In genomic region chr1:43143284-43143683, GRCm38 (mm10) we compare ENCODE assay signal across 9 mouse cellular contexts. TPM values are rescaled to one million over a fixed set of nuclear protein-coding genes. Genes with fewer than 3 reads are reported as not detected.
DNase-seq lines count a peak whose midpoint lies in the region; ATAC-seq and TF ChIP-seq lines count a peak whose summit lies in the region.
"Had no signal": no experiment of that assay in that cellular context is flagged by ENCODE, and none has a peak within 500 bp of the region (broad histone marks: within the 10 kb centered on the region; RNA-seq: fewer than 3 reads in every experiment).

No protein-coding gene starts in this region.

- no peaks in the 10 kb centered on the region for H3K79me2 ChIP-seq in CH12.LX (replicated peaks; ENCODE audit: control insufficient read depth, extremely low read depth, insufficient read depth, poor library complexity, severe bottlenecking)

- TF ChIP-seq EP300 in CH12.LX (IDR thresholded peaks at IDR 0.05; ENCODE audit: low read length): no peak; the same call in 1 of the 2 replicates

- H3K27me3 ChIP-seq in forebrain, postnatal 0 days (ENCODE audit: insufficient read depth, low read length): no peaks in the 10 kb centered on the region
- H3K27me3 ChIP-seq in forebrain, embryonic 12.5 days: no peaks in the 10 kb centered on the region
- no peaks in the 10 kb centered on the region for H3K27me3 ChIP-seq in CH12.LX (replicated peaks)
- no peaks in the 10 kb centered on the region for H3K27me3 ChIP-seq in hindbrain, embryonic 12.5 days

- dilution Hi-C loops in CH12.LX (cut with MboI; ENCODE audit: extremely low pct_ligation_motif_present, extremely low pct_unique_long_range_greater_than_20kb, low sequenced_read_pairs): no loop called here

- no peak overlapping the region for H3K4me2 ChIP-seq in forebrain, postnatal 0 days (ENCODE audit: low read depth)
- H3K4me2 ChIP-seq in forebrain, embryonic 12.5 days: no peak overlapping the region
- H3K4me2 ChIP-seq in CH12.LX (ENCODE audit: insufficient read depth, low read depth, poor library complexity, severe bottlenecking): peak overlapping the region; percentile 51; the same call in 1 of the 2 replicates
- H3K4me2 ChIP-seq in hindbrain, embryonic 12.5 days (replicated peaks): no peak overlapping the region

- H3K9me3 ChIP-seq in forebrain, postnatal 0 days (ENCODE audit: low read length): no peaks in the 10 kb centered on the region
- H3K9me3 ChIP-seq in forebrain, embryonic 12.5 days: no peaks in the 10 kb centered on the region
- no peaks in the 10 kb centered on the region for H3K9me3 ChIP-seq in CH12.LX (replicated peaks; ENCODE audit: low read length)
- H3K9me3 ChIP-seq in hindbrain, embryonic 12.5 days (replicated peaks): no peaks in the 10 kb centered on the region
- H3K9me3 ChIP-seq: G1E had no signal

- peak; percentile 47; the same call in 1 of the 2 replicates for ATAC-seq in forebrain, postnatal 0 days
- ATAC-seq in forebrain, embryonic 12.5 days (ENCODE audit: low FRiP score): no peak
- ATAC-seq in hindbrain, embryonic 12.5 days (ENCODE audit: low FRiP score): no peak

- DNase-seq in forebrain, postnatal 0 days: peak; percentile 36
- no peak for DNase-seq in left cerebral cortex, adult 2 months (ENCODE audit: extremely low spot score in 1 of 2, low spot score in 2 of 2)
- no peak for DNase-seq in left cerebral cortex, postnatal 14 days (ENCODE audit: low spot score in 2 of 2)
- peak; percentile 53 for DNase-seq in CH12.LX (ENCODE audit: extremely low read depth)
- DNase-seq in kidney, postnatal 10 days: peak; percentile 57
- no peak for DNase-seq in layer of hippocampus, adult 8-10 months (ENCODE audit: low spot score in 2 of 2)

- no peak overlapping the region for H3K4me3 ChIP-seq in forebrain, postnatal 0 days (ENCODE audit: low read depth, low read length)
- H3K4me3 ChIP-seq in forebrain, embryonic 12.5 days (replicated peaks): no peak overlapping the region
- no peak overlapping the region for H3K4me3 ChIP-seq in left cerebral cortex, adult 2 months
- H3K4me3 ChIP-seq in CH12.LX (replicated peaks in 1 of 3; ENCODE audit: low read depth in 2 of 3, low read length in 2 of 3, poor library complexity in 1 of 3): no peak overlapping the region
- H3K4me3 ChIP-seq in hindbrain, embryonic 12.5 days: no peak overlapping the region

- in situ Hi-C loops in CH12.LX (cut with MboI; ENCODE audit: low pct_ligation_motif_present, low pct_unique_long_range_greater_than_20kb, low sequenced_read_pairs): loop anchor here (5.0 to 25.0 kb wide), 3 partner anchors 124 to 594 kb away; partner anchors contain the start of gene 1500015O10Rik

- peak; percentile 66 for TF ChIP-seq CTCF in forebrain, postnatal 0 days (IDR thresholded peaks at IDR 0.05; ENCODE audit: low read depth)
- TF ChIP-seq CTCF in left cerebral cortex, adult 2 months (IDR thresholded peaks at IDR 0.05): peak; percentile 57
- peak; percentile 19 to 93; a peak in 3 of 4 replicates for TF ChIP-seq CTCF in CH12.LX (conservative IDR thresholded peaks at IDR 0.05 in 1 of 2, IDR thresholded peaks at IDR 0.05 in 1 of 2; ENCODE audit: low read depth in 2 of 2, low read length in 2 of 2)

- peak; percentile 96 for TF ChIP-seq RAD21 in CH12.LX (IDR thresholded peaks at IDR 0.05; ENCODE audit: low read depth, low read length)

- H3K36me3 ChIP-seq in forebrain, postnatal 0 days (ENCODE audit: insufficient read depth): no peaks in the 10 kb centered on the region
- H3K36me3 ChIP-seq in forebrain, embryonic 12.5 days (replicated peaks): no peaks in the 10 kb centered on the region
- H3K36me3 ChIP-seq in CH12.LX (replicated peaks in 1 of 2; ENCODE audit: control insufficient read depth in 1 of 2, insufficient read depth in 1 of 2, low read length in 1 of 2): no peaks in the 10 kb centered on the region
- no peaks in the 10 kb centered on the region for H3K36me3 ChIP-seq in hindbrain, embryonic 12.5 days
- H3K36me3 ChIP-seq: G1E had no signal

- WGBS in forebrain, postnatal 0 days: 60% methylated on average over 4 of the region's 4 CpGs
- 83% methylated on average over 4 of the region's 4 CpGs for WGBS in forebrain, embryonic 12.5 days
- 86% methylated on average over 4 of the region's 4 CpGs for WGBS in hindbrain, embryonic 12.5 days

- H3K4me1 ChIP-seq in forebrain, postnatal 0 days (ENCODE audit: insufficient read depth): no peaks in the 10 kb centered on the region
- H3K4me1 ChIP-seq in forebrain, embryonic 12.5 days: no peaks in the 10 kb centered on the region
- H3K4me1 ChIP-seq in CH12.LX (ENCODE audit: control insufficient read depth in 1 of 2, insufficient read depth in 2 of 2): peaks cover 18 to 33% of the 10 kb centered on the region in 2 experiments
- no peaks in the 10 kb centered on the region for H3K4me1 ChIP-seq in hindbrain, embryonic 12.5 days

- TF ChIP-seq POLR2A in CH12.LX (IDR thresholded peaks at IDR 0.05; ENCODE audit: low read depth, low read length): no peak

- intact Hi-C loops in left cerebral cortex, adult 2 months (cut with DNase I): no loop called here
- intact Hi-C loops in left cerebral cortex, postnatal 14 days (cut with DNase I): loop anchor here (1.0 kb wide), 1 partner anchor 121 kb away; no protein-coding TSS in a partner anchor

- H3K9ac ChIP-seq in forebrain, postnatal 0 days: no peak overlapping the region
- no peak overlapping the region for H3K9ac ChIP-seq in forebrain, embryonic 12.5 days
- peak overlapping the region; percentile 9; the same call in 1 of the 2 replicates for H3K9ac ChIP-seq in CH12.LX (ENCODE audit: insufficient read depth, low read depth)
- no peak overlapping the region for H3K9ac ChIP-seq in hindbrain, embryonic 12.5 days

- no peak overlapping the region for H3K27ac ChIP-seq in forebrain, postnatal 0 days (ENCODE audit: low read depth, low read length)
- H3K27ac ChIP-seq in forebrain, embryonic 12.5 days: no peak overlapping the region
- H3K27ac ChIP-seq in left cerebral cortex, adult 2 months: peak overlapping the region; percentile 54
- peak overlapping the region; percentile 96 for H3K27ac ChIP-seq in CH12.LX (ENCODE audit: insufficient read depth, low read depth)
- H3K27ac ChIP-seq in hindbrain, embryonic 12.5 days: no peak overlapping the region

TF ChIP-seq in CH12.LX, 34 proteins besides CTCF, POLR2A, EP300 and RAD21 (continues in another document):
- TF ChIP-seq IRF4 (IDR thresholded peaks at IDR 0.05; ENCODE audit: low read depth, low read length) (no peak; the same call in 1 of the 2 replicates), SMC3 (IDR thresholded peaks at IDR 0.05; ENCODE audit: low read depth, low read length) (peak; percentile 96), TCF12 (IDR thresholded peaks at IDR 0.05; ENCODE audit: low read depth, low read length) (no peak), KAT2A (IDR thresholded peaks at IDR 0.05; ENCODE audit: insufficient replicate concordance, low read length) (no peak), USF1 (IDR thresholded peaks at IDR 0.05; ENCODE audit: low read depth, low read length) (no peak), NRF1 (IDR thresholded peaks at IDR 0.05; ENCODE audit: low read depth, low read length) (no peak), ZC3H11A (IDR thresholded peaks at IDR 0.05; ENCODE audit: low read depth, low read length) (peak; percentile 83), MXI1 (IDR thresholded peaks at IDR 0.05; ENCODE audit: low read depth, low read length) (0 out of 2 replicates have a peak, but pooled peaks have one; percentile 46), HCFC1 (IDR thresholded peaks at IDR 0.05; ENCODE audit: low read depth, low read length) (0 out of 2 replicates have a peak, but pooled peaks have one; percentile 7), MYC (IDR thresholded peaks at IDR 0.05; ENCODE audit: low read depth, low read length) (no peak), TBP (conservative IDR thresholded peaks at IDR 0.05; ENCODE audit: low read depth, low read length) (no peak), ETS1 (conservative IDR thresholded peaks at IDR 0.05; ENCODE audit: low read depth, low read length) (no peak)

RNA-seq across cellular contexts. Expression of gene AI597479, which starts 44.8 kb away (rescaled TPM):
- 45.7 and 46.7 TPM in 2 replicates for total RNA-seq in forebrain, postnatal 0 days (2014; rRNA removed)
- 28.4 and 37.0 TPM in 2 replicates for polyA plus RNA-seq in forebrain, postnatal 0 days (2015; fragmentation: Nextera tagmentation; extraction: Ambion mirVana)
- 42.9 and 48.5 TPM in 2 replicates for polyA plus RNA-seq in forebrain, embryonic 12.5 days (2016; fragmentation: Nextera tagmentation; extraction: Ambion mirVana)
- total RNA-seq in left cerebral cortex, adult 2 months (2021): 10 to 100 TPM; 22.7 to 26.0 TPM
- 10 to 100 TPM; 19.8 to 20.3 TPM for total RNA-seq in left cerebral cortex, postnatal 14 days (2021)
- total RNA-seq in CH12.LX (2012; rRNA removed) (20.9 and 22.6 TPM in 2 replicates), CH12.LX (2014; rRNA removed) (39.8 and 42.6 TPM in 2 replicates)
- 18.4 and 19.5 TPM in 2 replicates for polyA plus RNA-seq in CH12.LX (2012; ENCODE audit: insufficient read length, low read depth)
- total RNA-seq in layer of hippocampus, adult 8-10 months (2022): 10 to 100 TPM; 23.2 to 25.6 (median 24.2) TPM
- polyA plus RNA-seq in hindbrain, embryonic 12.5 days (2016; fragmentation: Nextera tagmentation; extraction: Ambion mirVana): 46.3 and 46.7 TPM in 2 replicates

RNA-seq across cellular contexts. Expression of gene Tgfbrap1, which starts 44.8 kb away (rescaled TPM):
- 32.8 and 39.3 TPM in 2 replicates for total RNA-seq in forebrain, postnatal 0 days (2014; rRNA removed)
- 12.8 and 15.8 TPM in 2 replicates for polyA plus RNA-seq in forebrain, postnatal 0 days (2015; fragmentation: Nextera tagmentation; extraction: Ambion mirVana)
- 15.5 and 17.1 TPM in 2 replicates for polyA plus RNA-seq in forebrain, embryonic 12.5 days (2016; fragmentation: Nextera tagmentation; extraction: Ambion mirVana)
- 10 to 100 TPM; 39.3 to 43.4 TPM for total RNA-seq in left cerebral cortex, adult 2 months (2021)
- 10 to 100 TPM; 40.3 to 41.7 TPM for total RNA-seq in left cerebral cortex, postnatal 14 days (2021)
- total RNA-seq in CH12.LX (2012; rRNA removed) (6.0 and 7.6 TPM in 2 replicates), CH12.LX (2014; rRNA removed) (3.1 and 3.8 TPM in 2 replicates)
- 8.0 and 8.4 TPM in 2 replicates for polyA plus RNA-seq in CH12.LX (2012; ENCODE audit: insufficient read length, low read depth)
- total RNA-seq in layer of hippocampus, adult 8-10 months (2022): 10 to 100 TPM; 40.2 to 44.5 (median 41.7) TPM
- 16.9 and 17.2 TPM in 2 replicates for polyA plus RNA-seq in hindbrain, embryonic 12.5 days (2016; fragmentation: Nextera tagmentation; extraction: Ambion mirVana)

RNA-seq across cellular contexts. Expression of gene Fhl2, which starts 53.5 kb away (rescaled TPM):
- 32.1 and 33.1 TPM in 2 replicates for total RNA-seq in forebrain, postnatal 0 days (2014; rRNA removed)
- polyA plus RNA-seq in forebrain, postnatal 0 days (2015; fragmentation: Nextera tagmentation; extraction: Ambion mirVana): 23.1 and 27.8 TPM in 2 replicates
- 4.3 and 4.5 TPM in 2 replicates for polyA plus RNA-seq in forebrain, embryonic 12.5 days (2016; fragmentation: Nextera tagmentation; extraction: Ambion mirVana)
- 10 to 100 TPM; 56.3 to 62.8 TPM for total RNA-seq in left cerebral cortex, adult 2 months (2021)
- 10 to 100 TPM; 48.4 to 55.9 TPM for total RNA-seq in left cerebral cortex, postnatal 14 days (2021)
- total RNA-seq in CH12.LX (2012; rRNA removed) (0.21 TPM in 1 of 2 replicates, not detected in the other), CH12.LX (2014; rRNA removed) (0.13 TPM in 1 of 2 replicates, not detected in the other)
- polyA plus RNA-seq in CH12.LX (2012; ENCODE audit: insufficient read length, low read depth): 0.14 TPM in 1 of 2 replicates, not detected in the other
- 10 to 100 TPM; 32.1 to 48.0 (median 39.6) TPM for total RNA-seq in layer of hippocampus, adult 8-10 months (2022)
- 11.8 and 13.6 TPM in 2 replicates for polyA plus RNA-seq in hindbrain, embryonic 12.5 days (2016; fragmentation: Nextera tagmentation; extraction: Ambion mirVana)
- polyA plus RNA-seq: G1E had no signal

Comparison
In these comparisons a context has a peak if more than half of its experiments do, and no peak if none do; other contexts are left out.
1. DNase-seq: peak in forebrain, postnatal 0 days (single experiment), CH12.LX (single experiment) and kidney, postnatal 10 days (single experiment); none in left cerebral cortex, adult 2 months (0 of 2), left cerebral cortex, postnatal 14 days (0 of 2) and layer of hippocampus, adult 8-10 months (0 of 2).
2. H3K27ac ChIP-seq: peak in left cerebral cortex, adult 2 months (single experiment) and CH12.LX (single experiment); none in forebrain, postnatal 0 days (single experiment), forebrain, embryonic 12.5 days (single experiment) and hindbrain, embryonic 12.5 days (single experiment).
3. RNA of gene Fhl2, which starts 53.5 kb away (total RNA-seq): 56.3 to 62.8 TPM in left cerebral cortex, adult 2 months, 48.4 to 55.9 TPM in left cerebral cortex, postnatal 14 days, 32.1 to 48.0 TPM in layer of hippocampus, adult 8-10 months and 32.1 to 33.1 TPM in forebrain, postnatal 0 days; 0.13 to 0.21 TPM in CH12.LX; every median in the first group is over 10 times any median in the second.
4. Peak in every context shown above with its lines, with median percentiles within 50 percentile points of each other: CTCF ChIP-seq.